Mouse (Mus musculus): ENCODE data around the gene Tjp2.
"Not testable (repeated sequence)": the region's sequence is repeated elsewhere in the genome, so short reads cannot be mapped to it uniquely, and the experiment has no call there.

The Tjp2 gene

DNA sequence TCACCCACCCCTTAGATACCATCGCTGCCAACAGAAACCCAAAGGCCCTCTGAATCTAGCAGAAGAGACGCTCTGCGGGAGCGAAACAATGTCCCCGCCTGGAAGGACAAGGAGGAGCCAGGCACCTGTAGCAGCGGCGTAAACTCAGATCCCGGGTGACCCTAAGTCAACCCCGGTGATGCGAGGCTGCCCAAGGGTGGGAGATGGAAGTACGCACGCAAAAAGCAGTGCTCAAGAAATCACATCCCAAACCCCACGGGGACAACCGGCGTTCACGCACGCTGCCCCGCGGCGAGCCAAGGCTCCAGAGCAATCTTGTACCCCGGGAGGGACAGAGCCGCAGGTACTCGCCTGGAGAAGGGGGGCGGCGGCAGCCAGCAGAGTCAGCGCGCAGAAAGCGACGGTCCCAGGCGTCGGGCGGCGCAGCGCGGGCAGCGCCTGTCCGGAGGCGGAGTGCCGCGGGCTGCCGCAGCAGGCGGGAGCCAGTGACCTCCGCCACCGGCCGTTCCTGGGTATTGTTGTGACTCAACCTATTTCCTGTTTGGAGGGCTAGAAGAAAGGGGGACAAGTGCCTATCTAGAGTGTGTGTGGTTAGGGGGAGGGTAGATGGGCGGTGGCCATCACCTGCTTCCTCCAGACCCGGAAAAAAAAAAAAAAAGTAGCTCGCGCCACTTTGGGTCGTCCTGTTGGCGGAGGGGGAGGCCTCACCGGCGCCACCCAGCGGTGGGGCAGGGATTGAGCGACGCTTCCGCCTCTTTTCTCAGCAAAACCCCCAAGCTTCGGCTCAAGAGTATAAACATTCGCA, at the start of gene Tjp2:
TSS of gene Tjp2 (minus strand) at position 531 of the 805 bp plus-strand sequence.
- no peak for DNase-seq

GRCm38 (mm10) chr19:24274281-24274680, 49.5 kb upstream of the Tjp2 start:
- DNase-seq = no peak

DNA sequence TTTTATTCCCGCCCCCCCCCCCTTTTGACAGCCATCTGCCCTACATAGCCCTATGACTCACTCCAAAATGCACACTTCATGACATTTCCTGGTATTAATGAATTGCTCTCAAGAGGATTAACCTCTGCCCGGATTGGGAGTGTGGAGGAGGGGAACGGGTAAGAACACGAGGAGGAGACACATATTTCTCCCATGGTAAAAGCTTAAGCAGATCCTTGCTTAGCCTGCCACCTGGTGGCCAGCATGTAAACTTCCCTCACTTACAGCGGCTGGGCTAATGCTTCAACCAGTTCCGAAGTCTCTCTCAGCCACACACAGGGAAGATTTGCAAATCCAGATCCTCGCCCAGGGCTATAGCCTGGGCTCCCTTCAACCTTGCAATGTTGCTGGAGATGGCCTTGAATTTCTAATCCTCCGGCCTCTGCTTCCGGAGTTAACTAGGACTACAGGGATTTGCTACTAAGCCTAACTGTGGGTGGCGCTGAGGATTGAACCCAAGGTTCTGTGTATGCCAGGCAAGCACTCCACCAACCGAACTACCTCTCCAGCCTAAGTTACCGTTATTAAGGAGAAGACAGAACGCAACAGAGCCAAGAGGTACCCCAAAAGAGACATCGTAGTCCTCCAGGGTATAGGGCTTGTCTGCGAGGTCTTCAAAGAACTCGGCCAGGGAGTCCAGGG, 47.1 kb upstream of the Tjp2 start:
- peak; percentile 64 for DNase-seq

DNA sequence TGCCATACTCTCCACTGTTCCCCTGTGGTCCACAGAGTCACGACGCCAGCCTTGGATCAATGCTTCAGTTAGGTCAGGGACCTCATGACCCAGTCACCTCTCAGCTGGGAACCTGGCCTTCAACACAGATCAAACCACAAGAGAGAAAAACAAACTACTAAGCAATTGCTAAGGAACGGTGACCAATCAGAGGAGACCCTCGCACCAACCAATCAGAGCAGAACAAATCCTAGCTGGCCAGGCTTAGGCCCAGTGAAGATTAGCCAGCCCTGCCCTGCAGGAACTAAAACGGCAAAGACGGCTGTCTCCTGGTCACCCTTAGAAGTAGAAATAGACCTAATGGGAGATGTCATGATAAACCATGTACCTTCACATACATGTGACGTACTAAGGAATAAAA, 46.5 kb upstream of the Tjp2 start:
- DNase-seq = peak; percentile 40

- peak; percentile 37 for DNase-seq
Measured at GRCm38 (mm10) chr19:24268531-24268930, 43.7 kb upstream of the Tjp2 start.

DNA sequence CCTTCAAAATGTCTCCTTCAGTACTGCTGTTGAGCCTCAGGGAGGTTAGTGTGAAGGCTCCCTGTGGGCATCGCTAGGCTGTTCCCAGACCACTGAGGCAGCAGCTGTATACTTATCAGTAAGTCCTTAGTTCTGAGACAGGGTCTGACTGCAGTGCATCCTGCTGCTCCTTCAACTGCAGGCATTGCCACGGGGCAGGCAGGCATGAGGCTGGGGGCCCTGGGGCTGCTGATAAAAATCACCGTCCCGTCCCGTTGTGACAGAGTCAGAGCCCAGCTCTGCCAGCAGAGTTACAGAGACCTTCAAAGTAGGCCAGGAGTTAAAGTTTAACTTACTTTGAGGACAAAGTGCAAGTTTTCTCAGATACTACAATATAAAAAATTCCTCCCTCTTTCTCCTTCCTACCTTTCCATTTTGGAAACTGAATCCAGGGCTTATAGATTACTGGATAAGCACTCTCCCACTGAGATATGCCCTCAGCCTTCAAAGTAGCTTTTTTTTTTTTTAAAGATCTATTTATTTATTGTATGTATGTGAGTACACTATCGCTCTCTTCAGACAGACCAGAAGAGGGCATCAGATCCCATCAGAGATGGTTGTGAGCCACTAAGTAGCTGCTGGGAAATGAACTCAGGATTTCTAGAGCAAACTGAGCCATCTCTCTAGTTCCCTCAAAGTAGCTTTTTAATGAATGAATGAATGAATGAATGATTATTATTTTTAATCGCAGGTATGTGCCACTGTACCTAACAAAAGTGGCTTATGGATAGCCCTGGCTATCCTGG, 41.4 kb upstream of the Tjp2 start:
- no peak for DNase-seq

GRCm38 (mm10) chr19:24264991-24265390, 40.2 kb upstream of the Tjp2 start:
- DNase-seq = peak; percentile 82

- DNase-seq = no peak
Measured at GRCm38 (mm10) chr19:24262736-24263135, 37.9 kb upstream of the Tjp2 start.

DNA sequence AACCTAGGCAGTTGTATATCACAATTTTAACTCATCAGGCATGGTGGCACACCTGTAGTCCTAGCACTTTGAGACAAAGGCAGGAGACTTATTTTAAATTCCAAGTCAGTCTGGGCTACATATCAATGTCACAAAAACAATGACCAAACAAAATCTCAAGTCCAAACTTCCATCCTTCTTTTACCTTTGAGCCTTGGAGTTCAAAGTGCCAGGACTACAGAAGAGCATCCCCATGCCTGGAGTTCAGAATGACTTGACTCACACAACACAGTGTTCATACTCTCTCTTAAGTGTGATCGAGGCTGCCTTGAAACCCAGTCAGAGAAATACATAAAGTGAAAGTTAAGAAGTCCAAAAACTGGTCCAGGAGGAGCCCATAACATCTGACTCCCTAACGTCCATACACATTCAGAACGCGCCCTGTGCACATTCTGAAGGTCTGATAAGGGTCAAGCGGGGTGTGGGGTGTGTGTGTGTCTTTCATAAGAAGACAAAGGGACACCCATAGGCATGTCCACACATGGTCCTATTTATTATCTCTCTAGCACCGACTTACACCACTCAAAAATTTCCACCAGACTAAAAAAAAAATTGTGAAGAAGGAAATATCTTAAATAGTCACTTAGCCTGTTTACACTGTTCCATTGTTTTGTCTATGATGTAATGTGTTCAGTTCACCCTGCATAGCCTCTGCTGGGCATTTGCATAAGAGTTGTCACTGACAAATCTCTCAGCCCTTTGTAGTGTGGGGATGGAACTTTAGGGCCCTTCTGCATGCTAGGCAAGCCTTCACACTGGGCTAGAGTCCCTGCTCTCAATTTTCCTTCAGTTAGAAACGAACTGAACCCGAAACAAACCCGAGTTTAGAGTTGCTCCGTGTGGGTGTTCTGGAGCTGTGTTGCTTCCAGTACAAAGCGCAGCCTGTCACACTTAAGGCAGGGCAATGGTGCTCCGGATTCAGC, 34.8 kb upstream of the Tjp2 start:
- peak; percentile 31 for DNase-seq

GRCm38 (mm10) chr19:24258368-24258767, 33.5 kb upstream of the Tjp2 start:
- DNase-seq = no peak

DNA sequence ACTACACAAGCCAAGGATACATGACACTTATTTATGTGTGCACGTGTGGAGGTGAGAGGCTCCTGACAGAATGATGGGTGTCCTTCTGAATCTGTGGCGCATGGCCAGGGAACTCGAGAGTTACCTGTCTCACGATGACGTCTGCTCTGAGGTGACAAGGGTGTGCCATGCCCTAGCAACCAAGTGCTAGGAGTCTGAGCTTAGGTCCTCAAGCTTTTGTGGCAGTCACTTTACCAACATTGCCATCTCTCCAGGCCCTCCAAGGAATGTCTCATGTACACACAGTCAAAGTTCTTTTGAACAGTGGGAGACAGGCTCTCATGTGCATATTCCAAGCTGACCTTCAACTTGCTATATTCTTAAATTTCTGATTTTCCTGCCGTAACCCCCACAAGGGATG, 33.1 kb upstream of the Tjp2 start:
- DNase-seq = no peak

- DNase-seq = no peak
Measured at GRCm38 (mm10) chr19:24253657-24254260, 28.9 kb upstream of the Tjp2 start.

GRCm38 (mm10) chr19:24251869-24252268, 27.0 kb upstream of the Tjp2 start:
- no peak for DNase-seq

- DNase-seq = no peak
Measured at GRCm38 (mm10) chr19:24243340-24243739, 18.5 kb upstream of the Tjp2 start.

DNA sequence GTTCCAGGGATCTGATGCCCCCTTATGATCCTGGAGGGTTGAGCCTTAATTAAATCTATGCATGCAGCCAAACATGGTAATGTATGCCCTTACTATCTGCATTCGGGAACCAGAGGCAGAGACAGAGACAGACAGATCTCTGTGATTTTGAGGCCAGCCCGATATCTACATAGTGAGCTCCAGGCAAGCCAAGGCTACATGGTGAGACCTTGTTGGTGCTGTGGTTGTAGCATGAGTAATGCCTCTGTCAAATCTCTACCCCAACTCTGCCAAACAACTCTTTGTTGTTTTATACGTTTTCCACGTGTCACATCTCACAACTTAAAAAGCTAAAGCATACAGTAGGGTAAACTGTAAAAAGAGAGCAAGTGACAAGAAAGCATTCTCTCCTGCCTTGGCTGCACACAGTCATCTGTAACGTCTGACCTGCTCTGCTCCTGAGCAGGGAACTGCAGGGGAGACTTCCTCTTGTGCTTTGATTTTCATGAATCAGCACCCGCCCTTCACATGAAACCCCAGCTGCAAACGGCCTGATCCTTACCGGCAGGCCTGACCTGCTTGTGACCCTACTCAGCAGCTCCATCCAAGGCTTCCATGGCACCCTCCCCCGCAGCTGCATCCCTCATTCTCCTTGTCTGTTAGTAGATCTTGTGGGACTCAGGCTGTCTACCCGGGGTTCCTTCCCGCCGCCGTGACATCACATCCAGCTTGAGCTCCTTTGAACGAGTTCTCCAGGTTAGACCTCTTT, 17.1 kb upstream of the Tjp2 start:
- no peak for DNase-seq

GRCm38 (mm10) chr19:24241271-24241670, 16.4 kb upstream of the Tjp2 start:
- DNase-seq = no peak

DNA sequence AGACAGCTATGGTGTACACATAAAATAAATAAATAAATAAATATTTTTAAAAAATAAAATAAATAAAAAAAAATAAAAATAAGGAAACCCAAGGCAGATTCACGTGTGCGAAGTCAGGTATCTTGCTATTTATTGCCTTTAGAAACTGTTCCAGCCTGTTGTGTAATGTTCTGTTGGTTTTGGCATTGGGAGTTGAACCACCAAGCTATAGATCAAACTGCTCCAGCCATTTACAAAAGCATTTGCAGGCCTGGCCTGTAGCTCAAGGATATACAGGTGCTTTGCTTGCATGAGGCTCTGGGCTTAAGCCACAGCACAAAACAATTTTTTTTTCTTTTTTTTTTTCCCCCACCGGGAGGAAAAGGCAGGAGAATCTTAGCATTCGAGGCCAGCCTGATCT, 13.2 kb upstream of the Tjp2 start:
- no peak for DNase-seq

DNA sequence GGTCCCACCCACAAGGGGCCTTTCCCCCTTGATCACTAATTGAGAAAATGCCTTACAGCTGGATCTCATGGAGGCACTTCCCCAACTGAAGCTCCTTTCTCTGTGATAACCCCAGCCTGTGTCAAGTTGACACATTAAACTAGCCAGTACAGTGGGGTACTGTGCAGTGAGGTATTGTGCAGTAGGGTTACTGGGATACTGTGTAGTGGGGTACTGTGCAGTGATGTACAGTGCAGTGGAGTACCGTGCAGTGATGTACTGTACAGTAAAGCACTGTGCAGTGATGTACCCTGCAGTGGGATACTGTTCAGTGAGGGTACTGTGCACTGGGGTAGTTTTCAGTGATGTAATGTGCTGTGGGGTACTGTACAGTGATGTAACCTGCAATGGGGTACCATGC, 7.5 kb upstream of the Tjp2 start:
- DNase-seq = not testable (repeated sequence)

DNA sequence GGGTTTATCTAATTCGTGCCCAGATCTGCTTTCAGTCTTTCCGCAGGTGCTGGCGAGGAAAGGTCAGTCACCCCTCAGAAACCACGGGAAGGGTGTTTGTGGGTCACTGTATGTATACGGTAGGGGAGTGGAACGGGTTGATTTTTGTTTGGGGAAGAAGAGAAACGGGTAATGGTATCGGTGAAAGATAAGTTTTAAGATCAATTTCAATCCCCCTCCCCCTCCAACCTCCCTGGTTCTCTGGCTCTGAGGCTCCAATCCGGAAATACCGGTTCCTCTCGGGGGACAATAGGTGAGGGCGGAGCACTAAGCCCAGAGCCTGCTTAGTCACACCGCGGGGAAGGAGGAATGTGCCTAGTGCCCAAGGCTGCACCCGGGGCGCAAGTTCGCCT, 471 bp upstream of the Tjp2 start:
- DNase-seq = no peak

DNA sequence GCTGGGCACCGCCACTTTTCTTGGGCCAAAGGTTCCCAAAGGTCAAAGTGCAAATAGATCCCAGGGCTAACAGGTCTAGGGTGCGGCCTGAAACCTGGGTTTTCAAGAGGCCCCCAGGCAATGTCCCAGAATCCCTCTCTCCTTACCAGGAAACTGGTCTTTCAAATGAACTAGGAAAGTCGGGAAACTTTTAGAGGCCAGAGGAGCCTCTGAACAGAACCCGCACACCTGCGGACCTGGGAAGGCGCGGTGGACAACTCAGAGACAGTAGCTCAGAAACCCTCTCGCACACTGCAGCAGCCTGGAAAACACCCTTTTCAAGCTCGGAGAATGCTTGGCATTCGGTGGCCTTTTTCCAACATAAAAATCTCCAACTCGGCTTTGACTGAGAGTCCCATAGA, 979 bp downstream of the Tjp2 start:
- DNase-seq = no peak

DNA sequence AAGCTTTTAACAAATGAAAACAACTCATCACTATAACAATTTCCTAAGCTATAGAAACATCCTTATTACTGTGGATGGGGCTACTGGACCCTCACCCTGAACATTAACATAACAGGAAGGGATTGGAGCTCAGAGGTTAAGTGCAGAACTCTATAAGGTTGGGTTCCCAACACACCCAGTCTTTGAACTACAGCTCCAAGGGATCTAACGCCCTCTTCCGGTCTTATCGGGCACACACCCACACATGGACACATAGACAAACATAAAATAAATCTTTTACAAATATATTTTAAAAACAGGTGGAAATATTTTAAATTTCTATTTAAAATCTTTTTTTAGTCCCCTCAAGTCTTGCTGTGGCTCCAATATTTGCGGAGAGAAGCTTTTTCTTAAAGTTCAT, 3.4 kb downstream of the Tjp2 start:
- no peak for DNase-seq

Measured in layer of hippocampus, adult 9-11 months (tissue).